Mouse (Mus musculus): ENCODE data around the gene Cryba4. TPM values are rescaled to one million over a fixed set of nuclear protein-coding genes. Genes with fewer than 3 reads are reported as not detected.

Cryba4 gene
- total and polyA plus RNA-seq, 3 experiments, result 5.3 to 14.4 (median 7.1) TPM

DNA sequence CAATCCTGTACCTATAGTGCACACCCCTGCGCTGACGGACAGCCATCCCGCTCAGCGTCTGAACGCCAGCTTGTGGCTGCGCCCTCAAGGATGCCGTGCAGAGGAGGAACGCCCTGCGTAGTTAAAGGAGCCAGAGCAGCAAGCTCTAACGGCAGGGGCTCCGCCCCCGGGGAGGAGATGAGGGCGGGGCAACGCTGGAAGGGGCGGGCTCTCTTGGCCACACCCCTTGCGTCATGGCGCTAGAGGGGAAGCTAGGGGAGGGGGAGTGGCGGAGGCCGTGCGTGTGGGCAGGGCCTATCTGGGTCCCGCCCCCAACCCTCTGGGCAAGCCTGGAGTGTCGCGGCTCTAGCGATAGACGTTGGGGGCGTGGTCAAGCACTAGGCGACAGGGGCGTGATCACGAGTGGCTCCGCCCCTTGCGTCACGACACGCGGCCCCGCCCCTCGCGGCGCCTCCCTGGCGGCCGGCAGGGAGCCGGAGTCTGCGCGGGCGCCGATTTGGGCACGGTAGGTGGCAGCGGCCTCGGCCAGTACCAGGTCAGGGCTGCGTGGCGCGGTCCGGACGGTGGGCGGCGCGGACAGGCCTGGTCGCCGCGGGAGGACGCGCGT is 24.1 kb upstream of the Cryba4 start, which contains the start of gene Tpst2:
TSS of gene Tpst2 (plus strand) at position 425 of the 607 bp plus-strand sequence.
- H3K79me2 ChIP-seq (replicated peaks; ENCODE audit: control insufficient read depth, insufficient read depth, low read length), result no peaks in the 10 kb centered on the region; the same call in 1 of the 2 replicates
- intact Hi-C loops (cut with DNase I), result loop anchor here (1.0 kb wide), 1 partner anchor 14 kb away; no protein-coding TSS in a partner anchor
- peak within 1 kb of the TSS; percentile 98 for H3K27ac ChIP-seq
- peak; percentile 55 for TF ChIP-seq CTCF (IDR thresholded peaks at IDR 0.05)
- TF ChIP-seq POLR2A (IDR thresholded peaks at IDR 0.05; ENCODE audit: insufficient read depth, low read depth, low read length), result peak; percentile 95
- 0 out of 2 replicates have a peak, but pooled peaks have one; percentile 51 for TF ChIP-seq EP300 (IDR thresholded peaks at IDR 0.05; ENCODE audit: insufficient read depth, low read depth, low read length)
- peaks cover 24% of the 10 kb centered on the region for H3K4me1 ChIP-seq (ENCODE audit: control insufficient read depth, insufficient read depth, low read length)
- no peaks in the 10 kb centered on the region for H3K27me3 ChIP-seq (ENCODE audit: control insufficient read depth, insufficient read depth, low read length)
- WGBS, result under 1% methylated on average over 62 of the region's 62 CpGs
- H3K36me3 ChIP-seq (ENCODE audit: control insufficient read depth, insufficient read depth, low read length), result no peaks in the 10 kb centered on the region; the same call in 1 of the 2 replicates
- H3K4me3 ChIP-seq, result peak within 1 kb of the TSS; percentile 62
- H3K9ac ChIP-seq (ENCODE audit: low read depth, low read length), result peak within 1 kb of the TSS; percentile 87
- peak; percentile 100 for DNase-seq

DNA sequence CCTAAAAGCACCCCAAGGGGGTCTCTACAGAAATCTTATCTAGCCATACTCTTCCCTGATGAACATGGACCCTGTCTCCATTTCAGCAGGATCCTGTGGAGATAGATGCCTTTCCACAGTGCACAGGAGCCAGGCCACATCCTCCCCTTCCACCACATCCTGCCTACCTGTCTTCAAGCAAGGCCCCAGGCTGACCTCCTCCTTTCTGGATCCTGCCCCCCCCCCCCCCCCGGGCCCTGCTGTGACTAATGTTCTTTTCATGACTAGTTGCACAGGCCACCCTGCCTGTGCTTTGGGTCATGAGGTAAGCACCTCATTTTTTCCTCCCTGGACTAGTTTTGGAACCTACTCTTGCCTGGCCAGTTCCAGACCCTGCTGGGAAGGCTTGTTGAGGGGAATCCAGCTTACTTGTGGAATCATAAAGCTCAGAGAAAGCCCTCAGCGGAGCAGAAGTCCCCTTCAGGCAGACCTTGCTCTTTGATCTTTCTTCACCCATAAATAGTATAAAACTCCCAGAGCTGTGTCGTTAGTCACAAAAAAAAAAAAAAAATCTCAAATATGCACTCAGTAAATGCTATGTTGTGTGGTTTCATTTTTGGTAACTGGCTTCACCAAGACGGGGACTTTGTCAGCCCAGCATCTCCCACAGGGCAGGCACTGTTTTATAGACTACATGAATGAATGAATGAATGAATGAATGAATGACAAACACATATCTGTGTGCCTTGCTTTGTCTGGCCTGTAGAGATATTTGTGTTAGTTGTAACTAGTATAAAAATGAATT is 22.9 kb upstream of the Cryba4 start:
- intact Hi-C loops (cut with DNase I), result loop anchor here (2.0 kb wide), 2 partner anchors 20 to 34 kb away; partner anchors contain the start of gene Crybb1
- Histone ChIP-seq H3K79me2 (replicated peaks; ENCODE audit: control insufficient read depth, insufficient read depth, low read length) (no peaks in the 10 kb centered on the region; the same call in 1 of the 2 replicates), H3K4me1 (ENCODE audit: control insufficient read depth, insufficient read depth, low read length) (peaks cover 20% of the 10 kb centered on the region), H3K27ac (no peak overlapping the region), H3K9ac (ENCODE audit: low read depth, low read length) (no peak overlapping the region), H3K4me3 (no peak overlapping the region), H3K27me3 (ENCODE audit: control insufficient read depth, insufficient read depth, low read length) (no peaks in the 10 kb centered on the region), H3K36me3 (ENCODE audit: control insufficient read depth, insufficient read depth, low read length) (no peaks in the 10 kb centered on the region)
- no peak for DNase-seq
- WGBS, result 57% methylated on average over 4 of the region's 4 CpGs
- TF ChIP-seq CTCF (IDR thresholded peaks at IDR 0.05) (no peak), POLR2A (IDR thresholded peaks at IDR 0.05; ENCODE audit: insufficient read depth, low read depth, low read length) (no peak), EP300 (IDR thresholded peaks at IDR 0.05; ENCODE audit: insufficient read depth, low read depth, low read length) (no peak)

GRCm38 (mm10) chr5:112273746-112274463 is 21.6 kb upstream of the Cryba4 start:
- no peak for TF ChIP-seq CTCF (IDR thresholded peaks at IDR 0.05)
- TF ChIP-seq POLR2A (IDR thresholded peaks at IDR 0.05; ENCODE audit: insufficient read depth, low read depth, low read length), result no peak
- no peak for TF ChIP-seq EP300 (IDR thresholded peaks at IDR 0.05; ENCODE audit: insufficient read depth, low read depth, low read length)
- peaks cover 8% of the 10 kb centered on the region for H3K4me1 ChIP-seq (ENCODE audit: control insufficient read depth, insufficient read depth, low read length)
- no peaks in the 10 kb centered on the region; the same call in 1 of the 2 replicates for H3K79me2 ChIP-seq (replicated peaks; ENCODE audit: control insufficient read depth, insufficient read depth, low read length)
- WGBS, result 48% methylated on average over 2 of the region's 2 CpGs
- no peak for DNase-seq
- no peak overlapping the region for H3K4me3 ChIP-seq
- H3K9ac ChIP-seq (ENCODE audit: low read depth, low read length), result no peak overlapping the region
- H3K27me3 ChIP-seq (ENCODE audit: control insufficient read depth, insufficient read depth, low read length), result no peaks in the 10 kb centered on the region
- intact Hi-C loops (cut with DNase I), result loop anchor here (2.0 kb wide), 2 partner anchors 19 to 33 kb away; partner anchors contain the start of gene Crybb1
- no peak overlapping the region for H3K27ac ChIP-seq
- no peaks in the 10 kb centered on the region for H3K36me3 ChIP-seq (ENCODE audit: control insufficient read depth, insufficient read depth, low read length)

GRCm38 (mm10) chr5:112272934-112273333 is 20.6 kb upstream of the Cryba4 start:
- no peaks in the 10 kb centered on the region for H3K36me3 ChIP-seq (ENCODE audit: control insufficient read depth, insufficient read depth, low read length)
- 54% methylated on average over 2 of the region's 2 CpGs for WGBS
- H3K79me2 ChIP-seq (replicated peaks; ENCODE audit: control insufficient read depth, insufficient read depth, low read length), result no peaks in the 10 kb centered on the region
- no peak overlapping the region for H3K9ac ChIP-seq (ENCODE audit: low read depth, low read length)
- no peak overlapping the region for H3K27ac ChIP-seq
- peaks cover 1% of the 10 kb centered on the region; the same call in 1 of the 2 replicates for H3K4me1 ChIP-seq (ENCODE audit: control insufficient read depth, insufficient read depth, low read length)
- no peak overlapping the region for H3K4me3 ChIP-seq
- TF ChIP-seq CTCF (IDR thresholded peaks at IDR 0.05) (no peak), POLR2A (IDR thresholded peaks at IDR 0.05; ENCODE audit: insufficient read depth, low read depth, low read length) (no peak), EP300 (IDR thresholded peaks at IDR 0.05; ENCODE audit: insufficient read depth, low read depth, low read length) (no peak)
- H3K27me3 ChIP-seq (ENCODE audit: control insufficient read depth, insufficient read depth, low read length), result no peaks in the 10 kb centered on the region
- DNase-seq, result no peak
- intact Hi-C loops (cut with DNase I), result no loop called here

GRCm38 (mm10) chr5:112270764-112271541 is 18.6 kb upstream of the Cryba4 start:
- H3K4me3 ChIP-seq, result no peak overlapping the region
- intact Hi-C loops (cut with DNase I), result no loop called here
- no peaks in the 10 kb centered on the region; the same call in 1 of the 2 replicates for H3K4me1 ChIP-seq (ENCODE audit: control insufficient read depth, insufficient read depth, low read length)
- no peak for DNase-seq
- H3K27me3 ChIP-seq (ENCODE audit: control insufficient read depth, insufficient read depth, low read length), result no peaks in the 10 kb centered on the region
- H3K27ac ChIP-seq, result no peak overlapping the region
- no peak overlapping the region for H3K9ac ChIP-seq (ENCODE audit: low read depth, low read length)
- no peaks in the 10 kb centered on the region for H3K79me2 ChIP-seq (replicated peaks; ENCODE audit: control insufficient read depth, insufficient read depth, low read length)
- 52% methylated on average over 24 of the region's 24 CpGs for WGBS
- no peaks in the 10 kb centered on the region for H3K36me3 ChIP-seq (ENCODE audit: control insufficient read depth, insufficient read depth, low read length)
- TF ChIP-seq POLR2A (IDR thresholded peaks at IDR 0.05; ENCODE audit: insufficient read depth, low read depth, low read length), result no peak
- no peak for TF ChIP-seq CTCF (IDR thresholded peaks at IDR 0.05)
- no peak for TF ChIP-seq EP300 (IDR thresholded peaks at IDR 0.05; ENCODE audit: insufficient read depth, low read depth, low read length)

Data from heart, adult 2 months (tissue).